Mouse (Mus musculus) cerebellum, adult 2 months (tissue): ENCODE results near the gene Stmn3.

ENCODE experiments used
- CTCF ChIP-seq: fragments of 200-500 bp; IDR thresholded peaks from 2 replicates; pipeline ENCODE4 v1.5.1; 2011; ENCODE audit warnings: low read depth, mild to moderate bottlenecking, control low read depth, low read length, moderate library complexity, borderline replicate concordance; ENCODE audit not compliant: insufficient read depth
- POLR2A ChIP-seq: fragments of 200-500 bp; IDR thresholded peaks from 2 replicates; pipeline ENCODE4 v1.6.1; 2011; ENCODE audit warnings: low read length, control low read depth, borderline replicate concordance; ENCODE audit not compliant: insufficient read depth

GRCm38 (mm10) chr2:181313006-181313343 is 1.3 kb downstream of the Stmn3 start:
- TF ChIP-seq POLR2A (no peak; the same call in 1 of the 2 replicates), CTCF (no peak)
